Mouse (Mus musculus) embryonic facial prominence, embryonic 11.5 days (tissue): ENCODE measurements around the gene Cxcl12. TPM values are rescaled to one million over a fixed set of nuclear protein-coding genes. Genes with fewer than 3 reads are reported as not detected.

Experiments used
- ATAC-seq: fragments of 200-750 bp; cut with Nextera tagmentation; replicated peaks from 2 replicates; pipeline ENCODE4 v1.8.0; 2017; ENCODE audit warnings: low read depth; ENCODE audit not compliant: insufficient number of reproducible peaks, low FRiP score, low TSS enrichment
- DNase-seq: peaks from one replicate; pipeline ENCODE4 v3.0.0-alpha.2; 2015; ENCODE audit warnings: low spot score
- H3K27ac ChIP-seq: fragments of 300-500 bp; sonication (generic); replicated peaks from 2 replicates; pipeline ENCODE4 v1.5.1; 2014; ENCODE audit warnings: mild to moderate bottlenecking, low read depth, low read length, control low read depth
- H3K27me3 ChIP-seq: fragments of 300-500 bp; sonication (generic); 2 replicates; pipeline ENCODE4 v1.6.1; 2014; ENCODE audit warnings: mild to moderate bottlenecking, low read length, moderate library complexity, mixed read lengths; ENCODE audit not compliant: control insufficient read depth, insufficient read depth
- H3K36me3 ChIP-seq: fragments of 300-500 bp; sonication (generic); replicated peaks from 2 replicates; pipeline ENCODE4 v1.6.1; 2014; ENCODE audit warnings: low read depth, mild to moderate bottlenecking, low read length, moderate library complexity, mixed read lengths; ENCODE audit not compliant: control insufficient read depth, insufficient read depth
- H3K4me1 ChIP-seq: fragments of 300-500 bp; sonication (generic); 2 replicates; pipeline ENCODE4 v1.6.1; 2014; ENCODE audit warnings: low read length, mixed read lengths; ENCODE audit not compliant: control insufficient read depth, insufficient read depth
- H3K4me2 ChIP-seq: fragments of 300-500 bp; sonication (generic); 2 replicates; pipeline ENCODE4 v1.6.1; 2014; ENCODE audit warnings: low read depth, mild to moderate bottlenecking, control low read depth, low read length, moderate library complexity
- H3K4me3 ChIP-seq: fragments of 300-500 bp; sonication (generic); 2 replicates; pipeline ENCODE4 v1.5.1; 2014; ENCODE audit warnings: low read depth, low read length, control low read depth
- H3K9ac ChIP-seq: fragments of 300-500 bp; sonication (generic); replicated peaks from 2 replicates; pipeline ENCODE4 v1.6.1; 2014; ENCODE audit warnings: mild to moderate bottlenecking, control low read depth, low read length
- H3K9me3 ChIP-seq: fragments of 300-500 bp; sonication (generic); replicated peaks from 2 replicates; pipeline ENCODE4 v1.6.1; 2016; ENCODE audit warnings: mild to moderate bottlenecking, low read length, inconsistent platforms, mixed read lengths; ENCODE audit not compliant: control insufficient read depth
- WGBS: fragments of 180-500 bp; shearing (Covaris S2); extraction: QIAGEN DNeasy Blood & Tissue Kit; methylation state at CpG from one replicate; pipeline ENCODE4 v1.1.7; 2014; 5-methylcytosine and 5-hydroxymethylcytosine counted together
- polyA plus RNA-seq: library from polyadenylated mRNA; unstranded; fragments of >200 nt; fragmentation: Nextera tagmentation; extraction: Ambion mirVana; gene quantifications from 2 replicates; pipeline ENCODE4 v1.2.1, GENCODE M21; 2014

Gene Cxcl12
- polyA plus RNA-seq, 1 experiment from 2014 or later, result 147 TPM

DNA sequence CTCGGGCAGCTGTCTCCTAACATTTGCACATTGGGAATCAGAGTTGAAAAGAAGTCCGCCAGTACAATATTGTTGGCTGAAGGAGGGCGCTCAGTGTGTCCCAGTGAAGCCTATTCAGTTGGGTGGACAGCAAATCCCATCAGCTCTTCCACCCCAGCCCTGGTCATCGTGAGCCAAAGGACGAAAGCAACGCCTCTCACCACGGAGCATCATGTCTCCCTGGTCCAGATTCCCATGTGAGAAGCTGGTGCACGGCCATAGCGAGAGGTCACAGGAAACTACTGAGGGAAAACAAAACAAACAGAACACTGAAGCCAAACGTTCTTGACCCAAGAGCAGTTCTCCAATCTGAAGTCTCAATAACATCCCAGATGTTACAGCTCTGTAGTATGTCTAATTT lies 21.4 kb upstream of the Cxcl12 start:
- no peak overlapping the region for H3K27ac ChIP-seq
- H3K4me2 ChIP-seq, result no peak overlapping the region
- ATAC-seq (no peak), DNase-seq (no peak)
- H3K36me3 ChIP-seq, result no peaks in the 10 kb centered on the region
- no peaks in the 10 kb centered on the region for H3K9me3 ChIP-seq
- no peak overlapping the region for H3K9ac ChIP-seq
- no peak overlapping the region for H3K4me3 ChIP-seq
- H3K27me3 ChIP-seq, result no peaks in the 10 kb centered on the region
- WGBS, result 75% methylated on average over 10 of the region's 10 CpGs
- H3K4me1 ChIP-seq, result no peaks in the 10 kb centered on the region

DNA sequence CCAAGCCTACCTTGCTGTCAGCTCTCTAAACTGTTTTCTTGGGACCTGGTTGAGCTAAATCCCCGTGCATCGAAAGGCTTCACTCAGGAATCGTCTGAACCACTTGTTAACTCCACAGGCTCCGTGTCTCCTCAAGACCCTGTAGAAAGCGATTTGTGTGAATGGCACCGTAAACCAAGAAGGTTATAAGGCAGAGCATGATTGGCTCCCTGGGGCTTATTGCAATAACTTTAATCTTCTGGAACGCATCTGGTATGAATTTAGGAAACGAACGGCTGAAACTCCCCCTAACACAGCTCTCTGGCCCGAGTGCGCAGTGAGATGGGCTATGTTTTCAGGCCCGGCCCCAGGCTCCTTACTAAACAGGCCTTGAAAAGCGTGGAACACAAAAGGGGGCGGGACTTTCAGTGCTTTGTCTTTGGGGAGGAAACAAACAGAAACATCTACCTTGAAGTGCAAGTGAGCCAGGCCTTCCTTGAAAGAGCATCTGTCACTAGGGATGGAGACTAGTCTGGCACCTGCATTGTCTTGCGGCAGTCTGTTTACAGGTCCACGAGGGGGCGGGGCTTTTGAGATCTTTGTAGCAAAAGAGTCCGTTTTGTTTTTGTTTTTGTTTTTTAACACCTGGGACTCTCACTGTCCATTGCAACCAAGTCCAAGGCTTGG lies 16.7 kb upstream of the Cxcl12 start:
- Histone ChIP-seq H3K4me1 (no peaks in the 10 kb centered on the region), H3K36me3 (no peaks in the 10 kb centered on the region), H3K9ac (no peak overlapping the region; the same call in 1 of the 2 replicates), H3K27me3 (no peaks in the 10 kb centered on the region), H3K27ac (peak overlapping the region; percentile 10), H3K9me3 (no peaks in the 10 kb centered on the region), H3K4me3 (no peak overlapping the region), H3K4me2 (peak overlapping the region; percentile 8; the same call in 1 of the 2 replicates)
- ATAC-seq (peak; percentile 85), DNase-seq (peak; percentile 92)
- 6% methylated on average over 18 of the region's 18 CpGs for WGBS

DNA sequence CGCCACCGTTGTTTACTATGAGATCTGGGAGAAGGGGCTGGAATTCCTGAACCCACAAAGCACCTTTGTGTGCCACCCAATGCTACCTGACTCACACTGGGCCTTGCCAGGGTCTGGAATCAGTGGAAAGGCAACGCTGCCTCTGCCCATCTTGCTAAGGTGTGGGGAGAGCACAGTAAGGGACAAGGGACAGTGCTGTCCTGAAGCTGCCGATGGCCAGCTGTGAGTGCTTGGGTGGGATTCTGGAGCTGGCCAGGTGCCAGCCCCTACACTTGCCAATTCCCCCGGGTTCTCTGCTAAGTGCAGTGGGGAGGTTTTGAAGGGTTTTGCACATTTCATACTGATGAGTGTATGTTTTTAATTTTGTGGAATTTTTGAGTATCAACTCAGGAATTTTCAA lies 15.3 kb upstream of the Cxcl12 start:
- DNase-seq, result no peak
- H3K9ac ChIP-seq, result no peak overlapping the region

DNA sequence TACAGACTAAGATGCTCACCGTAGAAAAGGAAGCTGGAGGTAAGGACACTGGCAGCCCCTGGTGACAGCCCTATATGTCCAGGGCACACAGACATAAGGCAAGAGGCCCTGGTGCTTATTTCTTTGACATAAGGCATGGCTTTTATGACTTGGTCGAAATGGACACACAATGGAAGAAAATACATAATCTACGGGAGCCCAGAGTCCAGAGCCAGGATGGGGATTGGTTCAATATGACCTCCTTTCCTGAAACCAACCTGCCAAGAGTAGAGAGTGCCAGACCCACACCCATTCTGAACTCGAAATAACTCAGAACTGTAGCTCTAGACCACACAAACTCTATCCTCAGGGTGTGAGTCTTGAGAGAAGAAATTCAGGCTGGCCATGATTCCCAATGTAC lies 11.5 kb upstream of the Cxcl12 start:
- ATAC-seq (no peak), DNase-seq (no peak)
- no peak overlapping the region for H3K4me2 ChIP-seq
- no peaks in the 10 kb centered on the region for H3K4me1 ChIP-seq
- 68% methylated on average over 4 of the region's 4 CpGs for WGBS
- H3K9ac ChIP-seq, result no peak overlapping the region
- no peak overlapping the region for H3K27ac ChIP-seq
- no peak overlapping the region for H3K4me3 ChIP-seq
- H3K36me3 ChIP-seq, result no peaks in the 10 kb centered on the region
- no peaks in the 10 kb centered on the region for H3K27me3 ChIP-seq
- H3K9me3 ChIP-seq, result no peaks in the 10 kb centered on the region

More for the DNA sequence above, 15.3 kb upstream of the Cxcl12 start:
- Histone ChIP-seq H3K4me2 (no peak overlapping the region), H3K36me3 (no peaks in the 10 kb centered on the region), H3K9me3 (no peaks in the 10 kb centered on the region), H3K27me3 (no peaks in the 10 kb centered on the region), H3K4me1 (no peaks in the 10 kb centered on the region), H3K27ac (no peak overlapping the region), H3K4me3 (no peak overlapping the region)
- no peak for ATAC-seq
- 74% methylated on average over 5 of the region's 5 CpGs for WGBS

DNA sequence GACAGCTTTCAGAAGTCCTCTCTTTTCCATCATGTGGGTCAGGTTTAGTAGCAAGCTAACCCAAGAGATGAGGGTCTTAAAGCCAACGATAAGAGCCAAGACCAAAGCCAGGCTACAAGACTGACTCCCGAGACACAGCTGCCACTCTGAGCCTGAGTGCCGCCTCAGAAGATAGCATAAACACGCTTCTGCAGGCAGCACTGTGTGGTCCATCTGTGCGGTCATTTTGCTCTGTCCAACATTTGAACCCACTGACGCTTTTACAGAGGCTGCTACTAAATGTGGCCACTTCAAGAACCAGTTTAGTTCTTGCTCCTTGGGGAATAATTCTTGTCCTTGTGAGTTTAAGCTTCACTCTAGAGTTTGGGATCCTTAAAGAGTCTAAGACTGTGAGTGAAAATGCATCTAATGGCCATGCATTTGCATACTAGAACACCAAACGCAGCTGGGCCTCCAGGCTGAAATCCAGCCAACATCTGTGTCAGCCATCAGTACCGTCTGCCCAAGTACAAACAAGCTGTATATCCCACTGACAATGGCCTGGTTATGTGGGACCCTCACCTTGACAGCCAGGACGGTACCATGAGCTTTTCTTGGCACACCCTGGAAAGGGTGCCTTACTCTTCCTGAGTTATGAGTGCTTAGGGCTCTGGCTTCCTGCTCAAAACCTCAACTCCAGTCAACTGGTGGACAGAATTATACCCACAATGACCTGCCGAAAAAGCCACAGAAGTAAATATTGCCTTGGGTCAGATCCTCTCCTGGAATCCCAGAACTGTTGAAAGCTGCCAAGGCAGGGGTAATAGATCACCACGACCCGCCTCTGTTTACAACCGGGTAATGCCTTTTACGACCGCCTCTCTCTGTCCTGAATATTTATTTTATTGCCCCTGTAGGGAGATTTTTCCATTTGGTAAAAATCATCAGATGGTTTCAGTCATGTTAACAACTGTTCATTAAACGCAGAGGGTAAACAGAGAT lies 8.3 kb upstream of the Cxcl12 start:
- WGBS, result 82% methylated on average over 16 of the region's 16 CpGs
- no peak overlapping the region for H3K9ac ChIP-seq

DNA sequence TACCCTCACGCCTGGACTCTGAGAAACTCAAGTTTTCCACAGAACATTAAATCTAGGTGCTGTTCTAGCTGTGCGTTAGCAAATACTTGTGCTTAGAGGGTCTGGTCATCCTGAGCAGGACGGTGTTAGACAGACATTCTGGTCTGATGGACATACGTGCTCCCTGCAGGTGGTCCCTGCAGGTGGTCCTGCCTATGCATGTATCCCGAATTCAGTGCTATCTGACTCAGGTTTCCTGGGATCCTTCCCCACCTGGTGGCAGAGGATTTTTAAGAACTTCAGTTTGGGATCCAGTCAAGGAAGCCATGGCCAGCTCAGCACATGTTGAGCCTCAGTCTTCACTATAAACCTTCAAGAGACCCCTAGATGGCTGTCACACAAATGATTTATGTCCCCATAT lies 4.8 kb upstream of the Cxcl12 start:
- Histone ChIP-seq H3K27ac (no peak overlapping the region), H3K9me3 (no peaks in the 10 kb centered on the region), H3K4me1 (peaks cover 3% of the 10 kb centered on the region; the same call in 1 of the 2 replicates), H3K27me3 (no peaks in the 10 kb centered on the region), H3K4me3 (no peak overlapping the region), H3K9ac (no peak overlapping the region), H3K36me3 (no peaks in the 10 kb centered on the region), H3K4me2 (no peak overlapping the region)
- ATAC-seq, result no peak
- WGBS, result 77% methylated on average over 5 of the region's 5 CpGs
- no peak for DNase-seq

More for the DNA sequence above, 8.3 kb upstream of the Cxcl12 start:
- DNase-seq (no peak), ATAC-seq (no peak)
- no peak overlapping the region for H3K27ac ChIP-seq
- H3K9me3 ChIP-seq, result no peaks in the 10 kb centered on the region
- no peak overlapping the region for H3K4me2 ChIP-seq
- H3K27me3 ChIP-seq, result no peaks in the 10 kb centered on the region
- H3K4me3 ChIP-seq, result no peak overlapping the region
- H3K36me3 ChIP-seq, result no peaks in the 10 kb centered on the region
- H3K4me1 ChIP-seq, result no peaks in the 10 kb centered on the region

DNA sequence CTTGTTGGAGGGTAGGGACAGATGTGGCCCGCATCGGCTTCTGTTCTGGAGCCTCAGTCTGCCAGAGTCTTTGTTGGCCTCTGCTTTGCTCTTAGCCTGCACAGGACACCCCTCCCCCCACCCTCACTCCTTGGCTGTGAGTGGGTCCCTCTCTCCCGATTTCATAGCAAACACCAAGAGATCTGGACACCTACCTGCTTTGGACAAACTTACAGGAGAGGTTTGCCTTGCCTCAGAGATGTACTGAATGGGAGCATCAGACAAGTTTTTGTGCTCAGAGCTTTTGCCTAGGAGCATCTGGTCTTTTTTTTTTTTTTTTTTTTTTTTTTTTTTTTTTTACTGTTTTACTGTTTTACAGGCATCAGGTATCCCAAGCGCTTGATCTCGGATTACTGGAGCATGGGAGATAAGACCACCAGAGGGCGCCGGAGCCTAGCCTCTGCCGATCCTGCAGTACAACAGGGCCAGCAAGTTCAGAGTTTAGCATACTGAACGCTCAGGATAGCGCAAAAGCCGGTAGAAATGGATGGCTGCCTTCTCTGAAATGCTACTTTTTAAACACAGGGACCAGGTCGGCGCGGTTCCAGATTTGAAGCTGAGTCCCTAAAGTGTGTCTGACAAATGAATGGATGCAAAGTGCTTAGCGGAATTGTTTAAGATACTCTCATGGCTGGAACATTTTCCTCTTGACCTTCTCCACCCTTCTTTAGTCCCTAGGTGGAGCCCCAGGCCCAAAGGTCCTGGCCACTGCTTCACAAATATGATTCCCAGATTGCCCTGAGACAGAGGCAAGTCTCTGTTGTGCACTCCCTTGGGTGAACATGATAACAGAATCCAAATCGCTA lies 1.5 kb upstream of the Cxcl12 start:
- Histone ChIP-seq H3K4me2 (peak overlapping the region; percentile 23), H3K27ac (0 out of 2 replicates have a peak overlapping the region, but pooled peaks have one; percentile 35), H3K36me3 (no peaks in the 10 kb centered on the region), H3K9ac (peak overlapping the region; percentile 32; the same call in 1 of the 2 replicates), H3K4me3 (no peak overlapping the region), H3K27me3 (no peaks in the 10 kb centered on the region), H3K9me3 (no peaks in the 10 kb centered on the region), H3K4me1 (peaks cover 3% of the 10 kb centered on the region; the same call in 1 of the 2 replicates)
- peak; percentile 60 for ATAC-seq
- WGBS, result under 1% methylated on average over 16 of the region's 16 CpGs
- peak; percentile 96 for DNase-seq
